Mouse (Mus musculus): ENCODE measurements around the gene Gm14295. TPM values are rescaled to one million over a fixed set of nuclear protein-coding genes. Genes with fewer than 3 reads are reported as not detected.

Gm14295 gene
- polyA plus RNA-seq (2017; shearing (Covaris generic)): 1 to 10 TPM; 7.5 to 8.1 TPM

DNA sequence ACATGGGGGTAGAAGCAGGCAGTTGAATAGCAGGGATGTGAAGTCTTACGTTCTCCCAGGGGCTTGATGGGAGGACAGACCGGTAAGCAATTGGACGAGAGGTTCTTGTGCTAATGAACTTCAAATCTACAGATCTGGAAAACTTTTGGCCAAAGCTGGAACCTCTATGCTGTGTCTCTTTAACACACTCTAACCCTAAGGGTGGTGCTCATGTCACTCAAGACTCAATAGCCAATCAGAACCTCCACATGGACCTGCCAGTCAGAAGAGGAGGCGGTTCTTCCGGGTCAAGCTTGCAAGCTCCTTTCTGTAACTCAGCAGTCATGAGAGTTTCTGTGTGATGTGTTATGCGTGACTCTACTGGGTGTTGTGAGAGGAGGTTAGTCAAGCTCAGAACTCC is at the start of gene Gm14295:
Gene Gm14295 (plus strand): TSS at position 301 of the 400 bp plus-strand sequence.

DNA sequence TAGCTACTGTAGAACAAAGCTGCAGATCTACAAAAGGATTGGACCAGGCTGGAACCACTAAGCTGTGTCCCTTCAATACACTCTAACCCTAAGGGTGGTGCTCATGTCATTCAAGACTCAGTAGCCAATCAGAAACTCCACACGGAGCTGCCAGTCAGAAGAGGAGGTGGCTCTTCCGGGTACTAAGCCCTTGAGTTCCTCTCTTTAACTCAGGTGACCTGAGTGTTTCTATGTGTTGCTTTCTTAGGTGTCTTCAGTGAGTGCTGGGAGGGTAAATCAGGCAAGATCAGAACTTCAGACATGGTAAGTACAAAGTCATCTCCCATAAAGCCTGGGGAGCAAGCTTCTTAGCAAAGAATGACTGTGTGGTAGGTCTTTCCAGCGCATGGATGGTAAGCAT is 32.4 kb downstream of the Gm14295 start, which contains the start of gene Gm14408:
Gene Gm14408 (plus strand): TSS at position 301 of the 400 bp plus-strand sequence.

Other genes with a start within 250 kb of the Gm14295 start
- 1 to 10 TPM; 4.1 to 7.8 TPM for gene Gm14308, start 162.3 kb upstream of the Gm14295 start, polyA plus RNA-seq (2017; shearing (Covaris generic))
- 10 to 100 TPM in 1 of 2 experiments, 1 to 10 TPM in 1; 5.1 to 11.2 TPM for gene Zfp973, start 128.1 kb upstream of the Gm14295 start, polyA plus RNA-seq (2017; shearing (Covaris generic))
- gene Gm14305, start 90.3 kb upstream of the Gm14295 start, polyA plus RNA-seq (2017; shearing (Covaris generic)): 10 to 100 TPM; 10.1 to 18.5 TPM
- gene Gm14408, start 32.5 kb downstream of the Gm14295 start, polyA plus RNA-seq (2017; shearing (Covaris generic)): not detected
- 1 to 10 TPM; 2.4 to 3.3 TPM for gene Gm14296, start 129.2 kb downstream of the Gm14295 start, polyA plus RNA-seq (2017; shearing (Covaris generic))
- gene Gm14419, start 202.3 kb downstream of the Gm14295 start, polyA plus RNA-seq (2017; shearing (Covaris generic)): 1 to 10 TPM in 1 of 2 experiments, under 1 TPM in 1; 0.49 to 2.4 TPM

All from inflammation-experienced regulatory T-cells (primary cell).